Mouse (Mus musculus) neural tube, embryonic 13.5 days (tissue): ENCODE results near the gene Gm28168. TPM values are rescaled to one million over a fixed set of nuclear protein-coding genes. Genes with fewer than 3 reads are reported as not detected.
"Not testable (repeated sequence)": the region's sequence is repeated elsewhere in the genome, so short reads cannot be mapped to it uniquely, and the experiment has no call there.

ENCODE experiments used
- ATAC-seq: fragments of 200-750 bp; cut with Nextera tagmentation; 2 replicates; pipeline ENCODE4 v1.8.0; 2017; ENCODE audit warnings: low read depth, mild to moderate bottlenecking, moderate TSS enrichment, moderate library complexity
- H3K27ac ChIP-seq: fragments of 300-500 bp; sonication (generic); replicated peaks from 2 replicates; pipeline ENCODE4 v1.5.1; 2015; ENCODE audit warnings: moderate library complexity, mild to moderate bottlenecking, inconsistent platforms
- H3K27me3 ChIP-seq: fragments of 300-500 bp; sonication (generic); 2 replicates; pipeline ENCODE4 v1.6.1; 2015; ENCODE audit warnings: mild to moderate bottlenecking, inconsistent platforms
- H3K36me3 ChIP-seq: fragments of 300-500 bp; sonication (generic); 2 replicates; pipeline ENCODE4 v1.6.1; 2015; ENCODE audit warnings: mild to moderate bottlenecking, inconsistent platforms
- H3K4me1 ChIP-seq: fragments of 300-500 bp; sonication (generic); replicated peaks from 2 replicates; pipeline ENCODE4 v1.6.1; 2015; ENCODE audit warnings: inconsistent platforms
- H3K4me2 ChIP-seq: fragments of 300-500 bp; sonication (generic); 2 replicates; pipeline ENCODE4 v1.6.1; 2015; ENCODE audit warnings: inconsistent platforms, mild to moderate bottlenecking, moderate library complexity
- H3K4me3 ChIP-seq: fragments of 300-500 bp; sonication (generic); 2 replicates; pipeline ENCODE4 v1.5.1; 2015; ENCODE audit warnings: mild to moderate bottlenecking, inconsistent platforms
- H3K9ac ChIP-seq: fragments of 300-500 bp; sonication (generic); 2 replicates; pipeline ENCODE4 v1.6.1; 2015; ENCODE audit warnings: moderate library complexity, mild to moderate bottlenecking, inconsistent platforms
- H3K9me3 ChIP-seq: fragments of 300-500 bp; sonication (generic); 2 replicates; pipeline ENCODE4 v1.6.1; 2016; ENCODE audit warnings: inconsistent platforms
- WGBS: fragments of 180-500 bp; shearing (Covaris S2); methylation state at CpG from one replicate; pipeline ENCODE4 v1.1.7; 2015; 5-methylcytosine and 5-hydroxymethylcytosine counted together
- polyA plus RNA-seq: library from polyadenylated mRNA; unstranded; fragments of >200 nt; fragmentation: Nextera tagmentation; extraction: Ambion mirVana; gene quantifications from 2 replicates; pipeline ENCODE4 v1.2.1, GENCODE M21; 2015

Gm28168 gene
- polyA plus RNA-seq, result not detected in 2 replicates

DNA sequence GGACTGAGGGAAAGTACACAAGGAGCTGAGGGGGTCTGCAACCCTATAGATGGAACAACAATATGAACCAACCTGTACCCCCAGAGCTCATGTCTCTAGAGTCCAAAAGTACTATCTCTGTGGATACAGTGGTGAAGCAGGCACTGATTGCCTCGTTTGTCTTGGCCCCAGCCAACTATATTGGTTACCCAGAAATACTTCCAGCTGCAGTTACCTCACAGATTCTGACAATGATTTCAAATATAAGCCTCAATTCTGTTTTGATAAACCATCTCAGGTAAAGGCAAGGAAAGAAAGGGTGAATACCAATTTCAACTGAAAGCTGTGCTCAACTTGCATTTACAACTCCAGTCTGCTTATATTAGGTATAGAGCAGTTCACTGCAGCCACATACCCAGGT is at the start of gene Gm28168:
TSS of gene Gm28168 (plus strand) at position 301 of the 400 bp plus-strand sequence.
- WGBS, result 50% methylated on average over 1 of the region's 1 CpGs
- not testable (repeated sequence) for H3K9ac ChIP-seq, H3K27me3 ChIP-seq, H3K9me3 ChIP-seq, ATAC-seq, H3K4me3 ChIP-seq, H3K36me3 ChIP-seq, H3K27ac ChIP-seq, H3K4me2 ChIP-seq, H3K4me1 ChIP-seq

DNA sequence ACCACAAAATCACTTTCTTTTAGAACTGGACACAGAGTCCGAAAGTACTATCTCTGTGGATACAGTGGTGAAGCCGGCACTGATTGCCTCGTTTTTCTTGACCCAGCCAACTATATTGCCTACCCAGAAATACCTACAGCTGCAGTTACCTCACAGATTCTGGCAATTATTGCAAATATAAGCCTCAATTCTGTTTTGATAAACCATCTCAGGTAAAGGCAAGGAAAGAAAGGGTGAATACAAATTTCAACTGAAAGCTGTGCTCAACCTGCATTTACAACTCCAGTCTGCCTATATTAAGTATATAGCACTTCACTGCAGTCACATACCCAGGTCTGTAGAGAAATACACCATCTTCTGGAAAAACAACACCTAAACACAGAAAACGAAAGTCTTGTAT is 37.8 kb downstream of the Gm28168 start, which contains the start of gene Gm7145:
TSS of gene Gm7145 (plus strand) at position 301 of the 400 bp plus-strand sequence.
- no peaks in the 10 kb centered on the region for H3K4me1 ChIP-seq
- no peak within 1 kb of the TSS for H3K4me2 ChIP-seq
- no peak within 1 kb of the TSS for H3K4me3 ChIP-seq
- H3K9ac ChIP-seq, result no peak within 1 kb of the TSS
- no peaks in the 10 kb centered on the region for H3K27me3 ChIP-seq
- H3K27ac ChIP-seq, result no peak within 1 kb of the TSS
- 77% methylated on average over 4 of the region's 4 CpGs for WGBS
- H3K36me3 ChIP-seq, result no peaks in the 10 kb centered on the region
- 0 out of 2 replicates have a peak, but pooled peaks cover 7% of the 10 kb centered on the region for H3K9me3 ChIP-seq
- ATAC-seq, result no peak

Other genes starting within 250 kb of the Gm28168 start
- gene Gm28363, start 230.9 kb upstream of the Gm28168 start, polyA plus RNA-seq, result not detected in 2 replicates
- gene B020011L13Rik, start 146.9 kb upstream of the Gm28168 start, polyA plus RNA-seq, result not detected in 2 replicates
- not detected in 2 replicates for gene Gm28360, start 97.9 kb upstream of the Gm28168 start, polyA plus RNA-seq
- gene Gm7145, start 37.9 kb downstream of the Gm28168 start, polyA plus RNA-seq, result not detected in 2 replicates
- gene Gm29106, start 248.5 kb downstream of the Gm28168 start, polyA plus RNA-seq, result 0.33 and 0.35 TPM in 2 replicates